Comparison of ENCODE assay signal across 8 mouse cellular contexts in the genomic region with DNA sequence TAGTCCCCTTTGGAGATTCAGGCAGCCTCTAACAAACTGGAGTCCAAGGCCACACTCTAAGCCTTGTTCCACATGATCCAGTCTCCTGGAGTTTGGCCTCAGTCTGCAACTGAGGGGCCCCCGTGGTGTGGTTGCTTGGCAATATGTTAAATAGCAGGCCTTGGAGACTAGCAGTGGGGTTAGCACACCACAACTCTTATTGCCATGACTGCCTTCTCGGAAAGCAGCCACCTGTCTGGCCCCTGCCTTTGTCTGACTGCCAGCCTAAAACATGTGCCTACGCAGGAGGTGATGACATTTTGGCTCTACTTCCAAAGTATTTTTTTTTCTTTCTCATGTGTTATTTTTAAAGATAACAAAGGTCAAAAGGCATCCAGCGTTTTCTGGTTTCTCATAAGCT. TPM values are rescaled to one million over a fixed set of nuclear protein-coding genes. Genes with fewer than 3 reads are reported as not detected.
DNase-seq lines count a peak whose midpoint lies in the region; ATAC-seq and TF ChIP-seq lines count a peak whose summit lies in the region.
"Had no signal": no experiment of that assay in that cellular context is flagged by ENCODE, and none has a peak within 500 bp of the region (broad histone marks: within the 10 kb centered on the region; RNA-seq: fewer than 3 reads in every experiment).

No protein-coding gene starts in this region.

- WGBS in neural tube, embryonic 12.5 days = 40% methylated on average over 4 of the region's 4 CpGs
- 43% methylated on average over 4 of the region's 4 CpGs for WGBS in midbrain, postnatal 0 days

- no peaks in the 10 kb centered on the region for H3K27me3 ChIP-seq in neural tube, embryonic 12.5 days (replicated peaks)
- H3K27me3 ChIP-seq in midbrain, postnatal 0 days (ENCODE audit: insufficient read depth, low read length) = peaks cover 3% of the 10 kb centered on the region; the same call in 1 of the 2 replicates

- ATAC-seq in neural tube, embryonic 12.5 days (ENCODE audit: low FRiP score, low read depth) = peak; percentile 41; the same call in 1 of the 2 replicates
- peak; percentile 69 for ATAC-seq in midbrain, postnatal 0 days (ENCODE audit: low FRiP score)

- H3K9me3 ChIP-seq in neural tube, embryonic 12.5 days = no peaks in the 10 kb centered on the region
- no peaks in the 10 kb centered on the region for H3K9me3 ChIP-seq in midbrain, postnatal 0 days (ENCODE audit: low read length)
- H3K9me3 ChIP-seq: limb, embryonic 12.5 days had no signal

- H3K4me1 ChIP-seq in neural tube, embryonic 12.5 days = no peaks in the 10 kb centered on the region
- H3K4me1 ChIP-seq in midbrain, postnatal 0 days (ENCODE audit: insufficient read depth, low read length) = no peaks in the 10 kb centered on the region
- H3K4me1 ChIP-seq: limb, embryonic 12.5 days had no signal

- no peak overlapping the region for H3K4me2 ChIP-seq in neural tube, embryonic 12.5 days (replicated peaks)
- H3K4me2 ChIP-seq in midbrain, postnatal 0 days (ENCODE audit: low read depth, low read length, poor library complexity, severe bottlenecking) = no peak overlapping the region
- H3K4me2 ChIP-seq: limb, embryonic 12.5 days had no signal

- no peak overlapping the region for H3K4me3 ChIP-seq in neural tube, embryonic 12.5 days
- no peak overlapping the region for H3K4me3 ChIP-seq in midbrain, postnatal 0 days (ENCODE audit: low read depth, low read length)
- H3K4me3 ChIP-seq: limb, embryonic 12.5 days had no signal

- no peaks in the 10 kb centered on the region for H3K36me3 ChIP-seq in neural tube, embryonic 12.5 days
- no peaks in the 10 kb centered on the region for H3K36me3 ChIP-seq in midbrain, postnatal 0 days (ENCODE audit: insufficient read depth, low read length)
- H3K36me3 ChIP-seq: limb, embryonic 12.5 days had no signal

- no peak overlapping the region for H3K9ac ChIP-seq in neural tube, embryonic 12.5 days
- H3K9ac ChIP-seq in midbrain, postnatal 0 days (replicated peaks; ENCODE audit: low read length, poor library complexity, severe bottlenecking) = no peak overlapping the region
- H3K9ac ChIP-seq: limb, embryonic 12.5 days had no signal

- DNase-seq in neural tube, embryonic 10.5 days (ENCODE audit: extremely low spot score, low spot score) = no peak
- DNase-seq in cerebellum, postnatal 10 days = peak; percentile 76 to 83
- peak; percentile 57 for DNase-seq in kidney, adult 18-20 months
- DNase-seq in midbrain, postnatal 0 days (ENCODE audit: low spot score) = peak; percentile 59
- DNase-seq in heart, adult 9 months (ENCODE audit: low spot score in 2 of 2) = no peak
- no peak for DNase-seq in retina, postnatal 1 day

- TF ChIP-seq CTCF in midbrain, postnatal 0 days (IDR thresholded peaks at IDR 0.05) = no peak

- no peak overlapping the region for H3K27ac ChIP-seq in neural tube, embryonic 12.5 days
- no peak overlapping the region for H3K27ac ChIP-seq in midbrain, postnatal 0 days (ENCODE audit: low read depth, low read length)
- H3K27ac ChIP-seq: limb, embryonic 12.5 days had no signal

RNA-seq across cellular contexts. Expression of a gene that starts 7.5 kb away (rescaled TPM):
- polyA plus RNA-seq in neural tube, embryonic 12.5 days (2016; fragmentation: Nextera tagmentation; extraction: Ambion mirVana) = 0.41 and 0.42 TPM in 2 replicates
- 0.52 and 1.4 TPM in 2 replicates for total RNA-seq in midbrain, postnatal 0 days (2014; rRNA removed)
- polyA plus RNA-seq in midbrain, postnatal 0 days (2015; fragmentation: Nextera tagmentation; extraction: Ambion mirVana) = 0.25 and 0.31 TPM in 2 replicates
- polyA plus RNA-seq: limb, embryonic 12.5 days had no signal

RNA-seq across cellular contexts. Expression of a gene that starts 25.9 kb away (rescaled TPM):
- not detected in 2 replicates for polyA plus RNA-seq in neural tube, embryonic 12.5 days (2016; fragmentation: Nextera tagmentation; extraction: Ambion mirVana)
- not detected in 2 replicates for total RNA-seq in midbrain, postnatal 0 days (2014; rRNA removed)
- polyA plus RNA-seq in midbrain, postnatal 0 days (2015; fragmentation: Nextera tagmentation; extraction: Ambion mirVana) = not detected in 2 replicates
- polyA plus RNA-seq: limb, embryonic 12.5 days had no signal

Comparison
In these comparisons a context has a peak if more than half of its experiments do, and no peak if none do; other contexts are left out.
1. DNase-seq: peak in cerebellum, postnatal 10 days (2 of 2), kidney, adult 18-20 months (single experiment) and midbrain, postnatal 0 days (single experiment); none in neural tube, embryonic 10.5 days (single experiment), heart, adult 9 months (0 of 2) and retina, postnatal 1 day (single experiment).